Mouse (Mus musculus): ENCODE measurements at regions not wholly inside any gene's neighbourhood (a gene's known extent, or its start where the extent isn't known, plus 50 kb on each side); places are given as distances from the start of the nearest gene placed in this dataset.

DNA sequence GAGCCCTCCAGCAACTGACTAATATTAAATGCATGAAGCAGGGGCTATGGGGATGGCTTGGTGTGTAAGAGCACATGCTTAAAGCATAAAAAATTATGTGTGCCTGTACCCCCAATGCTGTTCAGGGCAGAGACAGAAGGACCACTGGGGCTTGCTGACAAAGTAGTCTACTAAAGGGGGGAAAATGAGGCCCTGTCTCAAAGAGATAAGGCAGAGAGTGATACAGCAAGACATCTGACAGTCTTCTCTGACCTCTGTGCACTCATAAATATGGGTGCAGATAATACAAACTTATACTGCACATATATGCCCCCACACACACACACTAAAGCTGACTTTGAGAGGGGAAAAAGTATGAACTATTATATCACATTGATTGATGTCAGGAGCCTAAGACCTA is 142.8 kb downstream of the Tm2d1 start:
- ATAC-seq (ENCODE audit: insufficient number of reproducible peaks, insufficient read depth, low FRiP score, low read depth) = no peak
- no peaks in the 10 kb centered on the region for H3K9me3 ChIP-seq (ENCODE audit: control insufficient read depth, low read length)
- no peak overlapping the region for H3K4me3 ChIP-seq (ENCODE audit: control insufficient read depth in 1 of 2, insufficient read depth in 1 of 2, low read depth in 1 of 2, low read length in 2 of 2)
- H3K27me3 ChIP-seq (ENCODE audit: control insufficient read depth, insufficient read depth, low read length) = no peaks in the 10 kb centered on the region
- H3K9ac ChIP-seq (ENCODE audit: low read length) = no peak overlapping the region
- peaks cover 11% of the 10 kb centered on the region in 2 experiments for H3K4me1 ChIP-seq (ENCODE audit: control insufficient read depth in 2 of 2, insufficient read depth in 2 of 2, low read length in 2 of 2)
- no peak overlapping the region for H3K27ac ChIP-seq (replicated peaks in 1 of 2; ENCODE audit: control insufficient read depth in 1 of 2, insufficient read depth in 1 of 2, low read depth in 2 of 2, low read length in 2 of 2)
- no peak overlapping the region for H3K4me2 ChIP-seq (ENCODE audit: low read length)
- H3K36me3 ChIP-seq (ENCODE audit: control insufficient read depth, insufficient read depth, low read length) = no peaks in the 10 kb centered on the region

DNA sequence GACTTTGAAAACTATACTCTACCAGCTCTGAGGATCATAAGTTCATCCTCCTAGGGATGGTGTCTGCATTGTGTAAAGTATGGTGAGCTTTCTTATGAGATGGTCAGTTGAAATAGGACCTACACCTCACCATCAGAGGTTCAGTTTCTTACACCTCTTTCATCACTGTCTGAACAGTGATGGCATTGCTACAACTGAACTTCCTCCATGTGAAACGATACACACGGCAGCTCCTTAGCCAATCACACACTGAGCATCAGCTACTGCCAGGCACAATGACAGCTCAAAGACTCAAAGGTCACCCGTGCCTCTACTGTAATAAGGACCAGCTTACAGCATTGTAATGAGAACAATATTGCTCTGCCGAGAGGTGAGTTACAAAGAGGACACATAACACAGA is 145.0 kb downstream of the Tm2d1 start:
- no peaks in the 10 kb centered on the region for H3K9me3 ChIP-seq (ENCODE audit: control insufficient read depth, low read length)
- WGBS = 51% methylated on average over 4 of the region's 4 CpGs
- ATAC-seq (ENCODE audit: insufficient number of reproducible peaks, insufficient read depth, low FRiP score, low read depth) = no peak
- H3K9ac ChIP-seq (ENCODE audit: low read length) = no peak overlapping the region
- no peak overlapping the region for H3K4me3 ChIP-seq (ENCODE audit: control insufficient read depth in 1 of 2, insufficient read depth in 1 of 2, low read depth in 1 of 2, low read length in 2 of 2)
- H3K27ac ChIP-seq (replicated peaks in 1 of 2; ENCODE audit: control insufficient read depth in 1 of 2, insufficient read depth in 1 of 2, low read depth in 2 of 2, low read length in 2 of 2) = no peak overlapping the region; a peak in 1 of 4 replicates
- no peaks in the 10 kb centered on the region for H3K27me3 ChIP-seq (ENCODE audit: control insufficient read depth, insufficient read depth, low read length)
- no peak overlapping the region for H3K4me2 ChIP-seq (ENCODE audit: low read length)
- peaks cover 0 to 3% of the 10 kb centered on the region in 2 experiments; a peak in 1 of 4 replicates for H3K4me1 ChIP-seq (ENCODE audit: control insufficient read depth in 2 of 2, insufficient read depth in 2 of 2, low read length in 2 of 2)
- H3K36me3 ChIP-seq (ENCODE audit: control insufficient read depth, insufficient read depth, low read length) = no peaks in the 10 kb centered on the region

DNA sequence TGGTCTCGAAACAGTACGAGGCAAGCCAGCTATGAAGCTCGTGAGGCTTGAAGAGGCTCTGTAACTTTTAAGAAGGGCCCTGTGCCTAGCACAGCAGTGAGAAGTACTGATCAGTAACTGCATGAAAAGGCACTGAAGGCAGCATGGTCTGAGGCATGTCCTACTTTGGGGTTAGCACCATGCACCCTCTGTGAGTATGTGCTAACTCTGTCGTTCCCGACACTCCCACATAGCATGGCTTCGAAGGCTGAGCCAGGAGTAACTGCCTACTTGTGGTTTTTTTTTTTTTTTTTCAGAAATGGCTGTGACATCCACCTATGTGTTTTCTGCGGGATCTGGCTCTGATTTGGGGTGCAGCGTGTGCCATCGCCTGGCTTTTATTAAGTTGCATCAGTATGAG is 145.6 kb downstream of the Tm2d1 start:
- no peaks in the 10 kb centered on the region for H3K9me3 ChIP-seq (ENCODE audit: control insufficient read depth, low read length)
- H3K27me3 ChIP-seq (ENCODE audit: control insufficient read depth, insufficient read depth, low read length) = no peaks in the 10 kb centered on the region
- H3K4me3 ChIP-seq (ENCODE audit: control insufficient read depth in 1 of 2, insufficient read depth in 1 of 2, low read depth in 1 of 2, low read length in 2 of 2) = no peak overlapping the region
- no peak overlapping the region for H3K27ac ChIP-seq (replicated peaks in 1 of 2; ENCODE audit: control insufficient read depth in 1 of 2, insufficient read depth in 1 of 2, low read depth in 2 of 2, low read length in 2 of 2)
- ATAC-seq (ENCODE audit: insufficient number of reproducible peaks, insufficient read depth, low FRiP score, low read depth) = no peak
- no peak overlapping the region for H3K9ac ChIP-seq (ENCODE audit: low read length)
- H3K36me3 ChIP-seq (ENCODE audit: control insufficient read depth, insufficient read depth, low read length) = no peaks in the 10 kb centered on the region
- 85% methylated on average over 9 of the region's 9 CpGs for WGBS
- H3K4me1 ChIP-seq (ENCODE audit: control insufficient read depth in 2 of 2, insufficient read depth in 2 of 2, low read length in 2 of 2) = 0 out of 4 replicates have a peak, but pooled peaks cover 0 to 3% of the 10 kb centered on the region in 2 experiments
- no peak overlapping the region for H3K4me2 ChIP-seq (ENCODE audit: low read length)

DNA sequence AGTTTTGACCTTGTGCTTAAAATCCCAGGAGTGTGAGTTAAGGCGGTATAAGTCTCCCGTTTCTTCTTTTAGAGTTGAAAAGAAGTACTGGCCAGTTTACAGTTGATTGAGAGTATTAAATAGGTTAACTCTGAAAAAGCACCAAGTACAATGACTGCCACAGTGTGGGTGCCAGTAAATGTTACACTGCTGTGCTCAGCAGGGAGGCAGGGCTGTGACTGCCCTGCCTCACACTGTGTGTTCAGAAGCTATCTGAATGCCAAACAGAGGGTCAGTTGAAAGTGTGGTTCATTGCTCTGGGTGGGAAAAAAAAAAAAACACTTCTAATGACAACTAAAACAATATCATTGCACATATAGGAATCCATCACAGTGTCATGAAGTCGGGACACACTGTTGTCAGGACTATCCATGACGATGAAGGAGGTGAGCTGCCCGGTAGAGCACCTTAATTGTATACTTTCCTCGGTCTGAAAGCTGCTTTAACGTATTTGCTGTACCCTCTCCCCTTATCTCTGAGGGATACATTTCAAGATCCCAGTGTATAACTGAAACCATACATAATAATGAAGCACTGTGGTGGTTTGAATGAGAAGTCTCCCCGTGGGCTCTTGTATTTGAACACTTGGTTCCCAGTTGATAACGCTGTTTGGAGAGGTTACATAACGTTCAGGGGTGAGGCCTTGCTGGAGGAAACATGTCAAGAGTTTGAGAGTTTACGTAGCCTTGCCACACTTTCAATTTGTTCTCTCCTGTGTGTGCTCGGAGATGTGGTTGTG is 146.9 kb downstream of the Tm2d1 start:
- 59% methylated on average over 12 of the region's 12 CpGs for WGBS
- Histone ChIP-seq H3K36me3 (ENCODE audit: control insufficient read depth, insufficient read depth, low read length) (no peaks in the 10 kb centered on the region), H3K27me3 (ENCODE audit: control insufficient read depth, insufficient read depth, low read length) (no peaks in the 10 kb centered on the region), H3K27ac (replicated peaks in 1 of 2; ENCODE audit: control insufficient read depth in 1 of 2, insufficient read depth in 1 of 2, low read depth in 2 of 2, low read length in 2 of 2) (no peak overlapping the region), H3K4me3 (ENCODE audit: control insufficient read depth in 1 of 2, insufficient read depth in 1 of 2, low read depth in 1 of 2, low read length in 2 of 2) (no peak overlapping the region), H3K4me2 (ENCODE audit: low read length) (no peak overlapping the region), H3K9me3 (ENCODE audit: control insufficient read depth, low read length) (no peaks in the 10 kb centered on the region), H3K9ac (ENCODE audit: low read length) (no peak overlapping the region), H3K4me1 (ENCODE audit: control insufficient read depth in 2 of 2, insufficient read depth in 2 of 2, low read length in 2 of 2) (0 out of 4 replicates have a peak, but pooled peaks cover 0 to 3% of the 10 kb centered on the region in 2 experiments)
- ATAC-seq (ENCODE audit: insufficient number of reproducible peaks, insufficient read depth, low FRiP score, low read depth) = no peak

DNA sequence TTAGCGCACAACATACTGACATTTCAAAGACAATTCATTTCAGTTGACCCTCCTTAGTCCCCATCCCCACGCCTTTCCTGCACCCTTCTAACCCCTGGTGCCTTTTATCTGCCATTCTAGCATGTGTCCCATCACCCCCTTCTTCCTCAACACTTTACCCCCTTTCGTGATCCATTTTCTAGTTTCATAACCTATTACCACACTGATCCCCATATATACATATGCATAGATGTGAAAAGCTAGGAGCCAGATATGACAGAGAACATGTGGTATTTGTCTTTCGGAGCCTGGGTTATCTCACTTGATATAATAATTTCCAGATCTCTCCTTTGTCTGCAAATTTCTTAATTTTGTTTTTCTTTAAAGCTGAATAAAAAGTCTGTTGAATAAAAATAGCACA is 154.9 kb downstream of the Tm2d1 start:
- ATAC-seq (ENCODE audit: insufficient number of reproducible peaks, insufficient read depth, low FRiP score, low read depth) = no peak
- no peak overlapping the region for H3K4me3 ChIP-seq (ENCODE audit: control insufficient read depth in 1 of 2, insufficient read depth in 1 of 2, low read depth in 1 of 2, low read length in 2 of 2)
- WGBS = 84% methylated on average over 4 of the region's 4 CpGs

DNA sequence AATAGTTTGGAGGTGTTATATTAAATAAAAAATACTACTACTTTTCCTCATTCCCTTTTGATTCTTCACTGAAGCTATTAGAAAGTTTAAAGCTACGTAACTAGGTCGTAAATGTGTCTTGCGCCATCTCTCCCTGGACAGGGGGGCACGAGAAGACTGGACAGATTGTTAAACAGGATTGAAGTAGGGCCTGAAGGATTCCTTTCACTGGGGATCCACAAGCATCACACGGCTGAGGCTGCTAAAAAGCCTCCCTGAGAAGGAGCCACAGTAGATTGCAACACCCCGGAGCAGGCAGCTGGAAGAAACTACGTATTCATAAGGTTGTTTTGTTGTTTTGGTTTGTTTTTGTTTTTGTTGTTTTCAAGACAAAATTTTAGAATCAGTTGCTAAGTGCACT is 158.7 kb downstream of the Tm2d1 start:
- Histone ChIP-seq H3K4me1 (ENCODE audit: control insufficient read depth in 2 of 2, insufficient read depth in 2 of 2, low read length in 2 of 2) (no peaks in the 10 kb centered on the region), H3K4me2 (ENCODE audit: low read length) (no peak overlapping the region), H3K27me3 (ENCODE audit: control insufficient read depth, insufficient read depth, low read length) (no peaks in the 10 kb centered on the region), H3K27ac (replicated peaks in 1 of 2; ENCODE audit: control insufficient read depth in 1 of 2, insufficient read depth in 1 of 2, low read depth in 2 of 2, low read length in 2 of 2) (no peak overlapping the region), H3K36me3 (ENCODE audit: control insufficient read depth, insufficient read depth, low read length) (no peaks in the 10 kb centered on the region), H3K9me3 (ENCODE audit: control insufficient read depth, low read length) (no peaks in the 10 kb centered on the region), H3K4me3 (ENCODE audit: control insufficient read depth in 1 of 2, insufficient read depth in 1 of 2, low read depth in 1 of 2, low read length in 2 of 2) (no peak overlapping the region), H3K9ac (ENCODE audit: low read length) (no peak overlapping the region)
- ATAC-seq (ENCODE audit: insufficient number of reproducible peaks, insufficient read depth, low FRiP score, low read depth) = no peak
- 84% methylated on average over 7 of the region's 7 CpGs for WGBS

More for the DNA sequence above, 154.9 kb downstream of the Tm2d1 start:
- Histone ChIP-seq H3K27ac (replicated peaks in 1 of 2; ENCODE audit: control insufficient read depth in 1 of 2, insufficient read depth in 1 of 2, low read depth in 2 of 2, low read length in 2 of 2) (no peak overlapping the region), H3K36me3 (ENCODE audit: control insufficient read depth, insufficient read depth, low read length) (no peaks in the 10 kb centered on the region), H3K9me3 (ENCODE audit: control insufficient read depth, low read length) (no peaks in the 10 kb centered on the region), H3K27me3 (ENCODE audit: control insufficient read depth, insufficient read depth, low read length) (no peaks in the 10 kb centered on the region), H3K4me2 (ENCODE audit: low read length) (no peak overlapping the region), H3K9ac (ENCODE audit: low read length) (no peak overlapping the region), H3K4me1 (ENCODE audit: control insufficient read depth in 2 of 2, insufficient read depth in 2 of 2, low read length in 2 of 2) (no peaks in the 10 kb centered on the region)

DNA sequence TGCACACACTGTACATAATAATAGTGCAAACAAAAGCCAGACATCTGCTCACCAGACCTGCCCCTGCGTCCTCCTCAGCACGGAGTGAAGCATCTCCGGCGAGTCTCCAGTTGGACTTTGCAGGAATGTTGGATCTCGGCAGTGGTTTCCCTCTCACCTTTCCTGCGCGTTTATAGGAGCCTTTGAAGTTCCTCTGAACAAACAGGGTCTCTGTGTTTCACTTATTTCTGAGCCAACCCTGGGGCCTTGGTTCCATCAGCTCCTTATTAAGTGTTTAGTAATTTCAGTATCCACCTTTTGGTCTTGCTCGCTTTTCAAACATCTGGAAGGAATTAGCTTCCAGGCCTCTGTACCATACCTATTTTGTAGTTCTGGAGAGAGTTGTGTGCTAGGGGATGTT is 159.7 kb downstream of the Tm2d1 start:
- no peak for ATAC-seq (ENCODE audit: insufficient number of reproducible peaks, insufficient read depth, low FRiP score, low read depth)
- H3K27me3 ChIP-seq (ENCODE audit: control insufficient read depth, insufficient read depth, low read length) = no peaks in the 10 kb centered on the region
- H3K9me3 ChIP-seq (ENCODE audit: control insufficient read depth, low read length) = no peaks in the 10 kb centered on the region
- no peaks in the 10 kb centered on the region for H3K36me3 ChIP-seq (ENCODE audit: control insufficient read depth, insufficient read depth, low read length)
- no peak overlapping the region for H3K4me3 ChIP-seq (ENCODE audit: control insufficient read depth in 1 of 2, insufficient read depth in 1 of 2, low read depth in 1 of 2, low read length in 2 of 2)
- H3K4me2 ChIP-seq (ENCODE audit: low read length) = no peak overlapping the region
- 82% methylated on average over 8 of the region's 8 CpGs for WGBS
- H3K4me1 ChIP-seq (ENCODE audit: control insufficient read depth in 2 of 2, insufficient read depth in 2 of 2, low read length in 2 of 2) = no peaks in the 10 kb centered on the region
- H3K27ac ChIP-seq (replicated peaks in 1 of 2; ENCODE audit: control insufficient read depth in 1 of 2, insufficient read depth in 1 of 2, low read depth in 2 of 2, low read length in 2 of 2) = no peak overlapping the region
- H3K9ac ChIP-seq (ENCODE audit: low read length) = no peak overlapping the region

DNA sequence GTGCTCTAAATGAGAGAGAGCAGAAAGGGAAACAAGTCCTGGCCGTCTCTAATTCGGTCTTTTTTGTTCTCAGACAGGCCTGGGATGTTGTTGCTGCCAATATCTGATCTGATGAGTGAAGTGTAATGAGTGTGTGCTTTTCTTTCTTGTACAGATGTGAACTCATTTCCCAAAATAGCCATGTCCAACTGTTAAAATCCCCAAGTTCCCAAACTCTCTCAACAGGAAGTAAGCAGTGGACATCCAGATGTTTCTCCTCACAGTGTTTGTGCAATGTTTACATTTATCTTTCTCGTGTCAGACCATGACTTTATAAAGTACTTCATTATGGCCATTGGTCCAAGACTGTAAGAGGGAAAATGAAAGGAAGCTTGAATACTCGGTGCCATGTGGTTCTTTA is 161.5 kb downstream of the Tm2d1 start:
- H3K36me3 ChIP-seq (ENCODE audit: control insufficient read depth, insufficient read depth, low read length) = no peaks in the 10 kb centered on the region
- no peaks in the 10 kb centered on the region for H3K9me3 ChIP-seq (ENCODE audit: control insufficient read depth, low read length)
- no peaks in the 10 kb centered on the region for H3K4me1 ChIP-seq (ENCODE audit: control insufficient read depth in 2 of 2, insufficient read depth in 2 of 2, low read length in 2 of 2)
- H3K9ac ChIP-seq (ENCODE audit: low read length) = no peak overlapping the region
- no peaks in the 10 kb centered on the region for H3K27me3 ChIP-seq (ENCODE audit: control insufficient read depth, insufficient read depth, low read length)
- no peak for ATAC-seq (ENCODE audit: insufficient number of reproducible peaks, insufficient read depth, low FRiP score, low read depth)
- 55% methylated on average over 4 of the region's 4 CpGs for WGBS
- no peak overlapping the region for H3K4me3 ChIP-seq (ENCODE audit: control insufficient read depth in 1 of 2, insufficient read depth in 1 of 2, low read depth in 1 of 2, low read length in 2 of 2)
- no peak overlapping the region for H3K27ac ChIP-seq (replicated peaks in 1 of 2; ENCODE audit: control insufficient read depth in 1 of 2, insufficient read depth in 1 of 2, low read depth in 2 of 2, low read length in 2 of 2)
- no peak overlapping the region for H3K4me2 ChIP-seq (ENCODE audit: low read length)

All from heart, embryonic 14.5 days (tissue).